Mouse (Mus musculus) skeletal muscle tissue, postnatal 0 days (tissue): ENCODE measurements around the gene Sdf2. TPM values are rescaled to one million over a fixed set of nuclear protein-coding genes. Genes with fewer than 3 reads are reported as not detected.

Experiments used
- polyA plus RNA-seq: library from polyadenylated mRNA; unstranded; fragments of >200 nt; fragmentation: Nextera tagmentation; extraction: Ambion mirVana; gene quantifications from 2 replicates; pipeline ENCODE4 v1.2.1, GENCODE M21; 2015

Sdf2 gene
- 61.6 and 66.7 TPM in 2 replicates for polyA plus RNA-seq

DNA sequence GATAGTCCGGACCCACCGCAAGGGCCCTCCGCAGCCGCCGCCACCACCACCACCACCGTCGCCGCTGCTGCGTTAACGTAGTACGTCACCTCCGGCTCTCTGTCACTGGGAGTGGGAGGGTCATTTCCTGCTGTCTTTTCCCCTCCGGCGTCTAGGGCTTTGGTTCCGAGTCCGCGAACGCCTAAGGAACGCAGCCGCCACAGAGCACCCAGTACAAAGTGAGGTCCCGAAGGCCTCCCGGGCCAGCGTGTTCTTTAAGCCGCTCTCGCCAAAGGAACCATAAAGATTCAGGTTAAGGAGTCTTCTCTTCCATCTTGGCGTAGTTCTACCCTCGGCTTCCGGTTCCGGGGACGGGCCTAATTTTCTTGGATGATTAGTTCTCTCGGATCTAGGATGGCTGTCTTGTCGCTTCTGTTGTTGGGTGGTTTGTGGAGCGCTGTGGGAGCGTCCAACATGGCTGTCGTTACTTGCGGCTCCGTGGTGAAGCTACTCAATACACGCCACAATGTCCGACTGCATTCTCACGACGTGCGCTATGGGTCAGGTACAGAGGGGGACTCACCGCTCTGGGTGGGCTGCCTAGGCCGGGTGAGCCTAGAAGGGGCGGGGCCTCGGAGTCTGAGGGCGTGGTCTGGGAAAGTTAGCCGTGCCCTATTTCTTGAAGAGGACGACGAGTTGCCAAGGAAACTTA is at the start of gene Sdf2, which contains the start of gene Supt6:
Sdf2 (plus strand) TSS at position 120 of the 691 bp plus-strand sequence.
Supt6 (minus strand) TSS at position 361 of the 691 bp plus-strand sequence.

DNA sequence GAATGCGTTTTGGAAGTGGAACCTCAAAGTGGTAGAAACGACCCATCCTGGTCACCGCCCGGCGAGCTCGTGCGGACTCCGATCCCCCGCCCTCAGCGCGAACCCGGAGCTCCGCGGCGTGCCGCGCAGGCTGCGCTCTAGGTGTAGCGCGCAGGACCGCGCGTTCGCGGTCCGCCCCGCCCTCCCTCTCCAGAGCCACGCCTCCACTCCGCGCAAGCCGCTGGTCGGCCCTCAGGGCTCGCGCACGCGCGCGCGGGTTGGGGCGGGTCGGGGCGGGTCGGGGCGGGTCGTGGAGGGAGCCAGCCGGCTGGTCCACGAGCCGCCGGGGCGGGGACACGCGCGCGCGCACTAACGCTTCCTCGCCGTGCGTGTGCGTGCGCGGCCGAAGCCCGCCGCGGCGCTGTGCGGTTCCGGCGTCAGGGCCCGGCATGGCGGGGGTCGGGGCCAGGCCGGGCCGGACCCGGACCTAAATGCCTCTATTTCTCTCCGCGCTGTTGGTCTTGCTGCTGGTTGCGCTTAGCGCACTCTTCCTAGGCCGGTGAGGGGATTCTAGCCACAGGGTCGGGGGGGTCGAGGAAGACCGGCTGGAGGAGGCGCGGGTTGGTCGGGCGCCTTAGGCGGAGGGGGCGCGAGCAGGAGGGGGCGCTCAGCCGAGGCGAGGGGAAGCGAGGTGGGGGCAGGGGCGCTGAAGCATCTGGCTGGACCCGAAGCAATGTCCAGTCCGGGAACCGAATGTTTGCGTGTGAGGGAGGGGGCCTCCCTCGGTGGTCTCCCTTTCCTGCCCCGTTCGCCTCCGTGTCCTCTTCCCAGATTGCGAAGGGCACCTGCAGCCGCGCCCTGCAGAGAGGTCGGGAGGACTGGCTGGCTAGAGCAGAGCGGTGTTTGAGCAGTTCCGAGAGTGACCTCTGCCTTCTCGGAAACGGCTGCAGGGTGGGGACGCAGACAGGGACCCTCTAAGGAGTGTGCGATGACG is 16.1 kb downstream of the Sdf2 start, which contains the start of gene 2610507B11Rik:
2610507B11Rik (plus strand) TSS at position 373 of the 973 bp plus-strand sequence.

GRCm38 (mm10) chr11:78290654-78291053 is 45.1 kb downstream of the Sdf2 start, which contains the start of gene BC030499:
Gene BC030499 (plus strand): TSS chr11:78290841.

DNA sequence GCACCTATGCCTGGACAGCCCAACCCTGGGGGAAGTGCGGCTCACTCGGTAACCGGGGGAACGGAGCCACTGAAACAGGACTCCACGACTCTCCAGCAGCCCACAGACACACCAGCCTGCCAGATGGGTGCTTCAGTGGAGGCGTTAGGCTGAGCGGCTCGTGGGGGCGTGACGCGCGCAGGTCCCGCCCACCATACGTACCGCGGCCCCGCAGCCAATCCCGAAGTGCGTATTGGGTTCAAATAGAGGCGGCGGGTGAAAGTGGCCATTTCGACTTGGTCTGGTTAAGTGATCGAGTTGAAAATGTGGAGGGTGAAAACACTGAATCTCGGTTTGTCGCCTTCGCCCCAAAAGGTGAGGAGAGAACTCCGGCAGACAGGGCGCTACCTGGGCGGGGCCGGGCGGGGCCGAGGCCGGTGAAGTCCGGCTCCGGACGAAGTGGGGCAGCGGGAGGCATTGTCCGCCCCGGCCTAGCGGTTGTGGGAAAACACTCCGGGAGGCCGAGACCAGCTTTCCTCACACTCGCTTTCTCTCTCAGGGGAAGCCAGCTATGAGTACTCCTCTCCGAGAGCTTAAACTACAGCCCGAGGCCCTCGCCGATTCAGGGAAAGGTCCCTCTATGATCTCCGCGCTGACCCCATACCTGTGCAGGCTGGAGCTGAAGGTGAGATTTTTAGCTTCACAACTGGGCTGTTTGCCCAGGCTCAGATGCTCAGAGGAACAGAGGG is 56.0 kb downstream of the Sdf2 start, which contains the start of gene Spag5:
Spag5 (plus strand) TSS at position 173 of the 728 bp plus-strand sequence.

Other genes starting within 250 kb of the Sdf2 start
- 8.0 and 8.3 TPM in 2 replicates for gene Dhrs13, start 213.5 kb upstream of the Sdf2 start, polyA plus RNA-seq
- 58.3 and 63.6 TPM in 2 replicates for gene Flot2, start 207.8 kb upstream of the Sdf2 start, polyA plus RNA-seq
- gene Eral1, start 165.4 kb upstream of the Sdf2 start, polyA plus RNA-seq, result 20.3 and 21.2 TPM in 2 replicates
- gene Fam222b, start 151.1 kb upstream of the Sdf2 start, polyA plus RNA-seq, result 5.8 and 6.6 TPM in 2 replicates
- gene Traf4, start 80.2 kb upstream of the Sdf2 start, polyA plus RNA-seq, result 30.7 and 34.6 TPM in 2 replicates
- 6.9 and 7.1 TPM in 2 replicates for gene Nek8, start 69.1 kb upstream of the Sdf2 start, polyA plus RNA-seq
- 13.1 and 22.3 TPM in 2 replicates for gene Tlcd1, start 69.0 kb upstream of the Sdf2 start, polyA plus RNA-seq
- gene Rpl23a, start 62.2 kb upstream of the Sdf2 start, polyA plus RNA-seq, result 975 and 1,027 TPM in 2 replicates
- 48.1 and 67.0 TPM in 2 replicates for gene Rab34, start 57.3 kb upstream of the Sdf2 start, polyA plus RNA-seq
- gene Proca1, start 52.4 kb upstream of the Sdf2 start, polyA plus RNA-seq, result 1.5 and 5.8 TPM in 2 replicates
- 11.2 and 12.2 TPM in 2 replicates for gene Supt6, start 241 bp downstream of the Sdf2 start, polyA plus RNA-seq
- gene 2610507B11Rik, start 16.0 kb downstream of the Sdf2 start, polyA plus RNA-seq, result 46.6 and 58.7 TPM in 2 replicates
- 0.09 TPM in 1 of 2 replicates, not detected in the other for gene BC030499, start 45.1 kb downstream of the Sdf2 start, polyA plus RNA-seq
- 6.5 and 6.9 TPM in 2 replicates for gene Spag5, start 55.8 kb downstream of the Sdf2 start, polyA plus RNA-seq
- gene Aldoc, start 77.2 kb downstream of the Sdf2 start, polyA plus RNA-seq, result 3.1 and 3.3 TPM in 2 replicates
- 26.4 and 29.1 TPM in 2 replicates for gene Pigs, start 82.7 kb downstream of the Sdf2 start, polyA plus RNA-seq
- 13.8 and 21.2 TPM in 2 replicates for gene Unc119, start 97.7 kb downstream of the Sdf2 start, polyA plus RNA-seq
- 0.06 TPM in 1 of 2 replicates, not detected in the other for gene Foxn1, start 140.8 kb downstream of the Sdf2 start, polyA plus RNA-seq
- 0.05 and 0.09 TPM in 2 replicates for gene Slc13a2, start 176.5 kb downstream of the Sdf2 start, polyA plus RNA-seq
- 3.1 and 4.9 TPM in 2 replicates for gene Slc46a1, start 220.0 kb downstream of the Sdf2 start, polyA plus RNA-seq